Mouse (Mus musculus): ENCODE measurements around the gene Clpb. TPM values are rescaled to one million over a fixed set of nuclear protein-coding genes. Genes with fewer than 3 reads are reported as not detected.

Clpb gene
- polyA plus RNA-seq, 1 experiment = 103 TPM

GRCm38 (mm10) chr7:101835457-101836109 is 172.2 kb downstream of the Clpb start:
- Histone ChIP-seq H3K4me3 (ENCODE audit: insufficient read depth, low read depth, low read length) (peak overlapping the region; percentile 95), H3K4me1 (ENCODE audit: control insufficient read depth, insufficient read depth, insufficient read length, low read length) (peaks cover 3% of the 10 kb centered on the region; the same call in 1 of the 2 replicates), H3K27ac (replicated peaks; ENCODE audit: low read depth, low read length) (no peak overlapping the region)

- H3K27ac ChIP-seq (replicated peaks; ENCODE audit: low read depth, low read length) = peak overlapping the region; percentile 86
- H3K4me1 ChIP-seq (ENCODE audit: control insufficient read depth, insufficient read depth, insufficient read length, low read length) = peaks cover 3% of the 10 kb centered on the region; the same call in 1 of the 2 replicates
- H3K4me3 ChIP-seq (ENCODE audit: insufficient read depth, low read depth, low read length) = peak overlapping the region; percentile 95
Observed at GRCm38 (mm10) chr7:101836271-101837153, 173.1 kb downstream of the Clpb start.

- Histone ChIP-seq H3K4me1 (ENCODE audit: control insufficient read depth, insufficient read depth, insufficient read length, low read length) (peaks cover 3% of the 10 kb centered on the region; the same call in 1 of the 2 replicates), H3K4me3 (ENCODE audit: insufficient read depth, low read depth, low read length) (peak overlapping the region; percentile 95), H3K27ac (replicated peaks; ENCODE audit: low read depth, low read length) (peak overlapping the region; percentile 86)
Observed at GRCm38 (mm10) chr7:101837154-101837605, 173.7 kb downstream of the Clpb start.

GRCm38 (mm10) chr7:101837606-101838471 is 174.4 kb downstream of the Clpb start, which contains the start of gene Inppl1:
Gene Inppl1 (minus strand): TSS chr7:101838229.
- peaks cover 3% of the 10 kb centered on the region; the same call in 1 of the 2 replicates for H3K4me1 ChIP-seq (ENCODE audit: control insufficient read depth, insufficient read depth, insufficient read length, low read length)

GRCm38 (mm10) chr7:101844186-101844585 is 180.8 kb downstream of the Clpb start:
- no peak overlapping the region for H3K27ac ChIP-seq (replicated peaks; ENCODE audit: low read depth, low read length)
- H3K4me3 ChIP-seq (ENCODE audit: insufficient read depth, low read depth, low read length) = no peak overlapping the region
- no peaks in the 10 kb centered on the region for H3K4me1 ChIP-seq (ENCODE audit: control insufficient read depth, insufficient read depth, insufficient read length, low read length)

More at GRCm38 (mm10) chr7:101837606-101838471, 174.4 kb downstream of the Clpb start, which contains the start of gene Inppl1:
- Histone ChIP-seq H3K4me3 (ENCODE audit: insufficient read depth, low read depth, low read length) (peak within 1 kb of the TSS; percentile 95), H3K27ac (replicated peaks; ENCODE audit: low read depth, low read length) (peak within 1 kb of the TSS; percentile 86)

Other genes starting within 250 kb of the Clpb start
- gene Pde2a, start 241.9 kb upstream of the Clpb start, polyA plus RNA-seq (2012; ENCODE audit: insufficient read depth, insufficient read length, missing spikeins) = 2.6 and 12.2 TPM in 2 replicates
- not detected in 2 replicates for gene Art2b, start 78.0 kb upstream of the Clpb start, polyA plus RNA-seq (2012; ENCODE audit: insufficient read depth, insufficient read length, missing spikeins)
- gene Phox2a, start 154.7 kb downstream of the Clpb start, polyA plus RNA-seq (2012; ENCODE audit: insufficient read depth, insufficient read length, missing spikeins) = not detected in 2 replicates
- gene Inppl1, start 174.6 kb downstream of the Clpb start, polyA plus RNA-seq (2012; ENCODE audit: insufficient read depth, insufficient read length, missing spikeins) = 34.7 and 48.3 TPM in 2 replicates
- 16.1 and 22.7 TPM in 2 replicates for gene Folr2, start 193.6 kb downstream of the Clpb start, polyA plus RNA-seq (2012; ENCODE audit: insufficient read depth, insufficient read length, missing spikeins)
- gene Anapc15, start 200.1 kb downstream of the Clpb start, polyA plus RNA-seq (2012; ENCODE audit: insufficient read depth, insufficient read length, missing spikeins) = 36.9 and 39.2 TPM in 2 replicates
- not detected in 2 replicates for gene Folr1, start 207.2 kb downstream of the Clpb start, polyA plus RNA-seq (2012; ENCODE audit: insufficient read depth, insufficient read length, missing spikeins)
- 169 and 170 TPM in 2 replicates for gene Lamtor1, start 242.3 kb downstream of the Clpb start, polyA plus RNA-seq (2012; ENCODE audit: insufficient read depth, insufficient read length, missing spikeins)
- gene Tomt, start 242.7 kb downstream of the Clpb start, polyA plus RNA-seq (2012; ENCODE audit: insufficient read depth, insufficient read length, missing spikeins) = not detected in 2 replicates